Mouse (Mus musculus): ENCODE results near the gene Anapc15. TPM values are rescaled to one million over a fixed set of nuclear protein-coding genes. Genes with fewer than 3 reads are reported as not detected.

Anapc15 gene
- 72.7 and 81.9 TPM in 2 replicates for polyA plus RNA-seq (2015; fragmentation: Nextera tagmentation; extraction: Ambion mirVana)

DNA sequence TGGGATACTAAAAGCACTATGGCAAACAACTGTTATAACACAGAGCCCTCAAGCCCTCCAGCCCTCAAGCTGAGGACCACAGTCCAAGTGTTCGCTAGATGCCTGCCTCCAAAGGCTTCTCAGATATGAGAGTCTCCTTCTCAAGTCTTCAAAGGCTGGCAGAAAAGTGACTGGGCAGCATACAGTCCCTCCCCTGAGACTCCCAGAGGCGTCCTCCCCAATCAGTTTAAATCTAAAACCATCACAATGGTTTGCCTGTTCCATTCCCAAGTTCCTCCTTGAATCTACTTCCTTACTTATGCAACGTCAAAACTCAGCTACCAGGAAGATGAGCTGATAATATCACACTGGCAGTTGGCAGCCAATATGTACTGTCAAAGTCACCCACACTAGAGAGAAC, at the start of gene Anapc15:
Gene Anapc15 (plus strand): TSS at position 301 of the 400 bp plus-strand sequence.
- H3K9ac ChIP-seq: no peak within 1 kb of the TSS
- H3K9me3 ChIP-seq: no peaks in the 10 kb centered on the region
- no peak within 1 kb of the TSS for H3K4me2 ChIP-seq
- ATAC-seq (ENCODE audit: low read depth): no peak
- no peak within 1 kb of the TSS for H3K4me3 ChIP-seq
- no peaks in the 10 kb centered on the region for H3K27me3 ChIP-seq
- H3K4me1 ChIP-seq (replicated peaks): no peaks in the 10 kb centered on the region
- 77% methylated on average over 3 of the region's 3 CpGs for WGBS
- H3K27ac ChIP-seq (replicated peaks): no peak within 1 kb of the TSS
- H3K36me3 ChIP-seq: no peaks in the 10 kb centered on the region

DNA sequence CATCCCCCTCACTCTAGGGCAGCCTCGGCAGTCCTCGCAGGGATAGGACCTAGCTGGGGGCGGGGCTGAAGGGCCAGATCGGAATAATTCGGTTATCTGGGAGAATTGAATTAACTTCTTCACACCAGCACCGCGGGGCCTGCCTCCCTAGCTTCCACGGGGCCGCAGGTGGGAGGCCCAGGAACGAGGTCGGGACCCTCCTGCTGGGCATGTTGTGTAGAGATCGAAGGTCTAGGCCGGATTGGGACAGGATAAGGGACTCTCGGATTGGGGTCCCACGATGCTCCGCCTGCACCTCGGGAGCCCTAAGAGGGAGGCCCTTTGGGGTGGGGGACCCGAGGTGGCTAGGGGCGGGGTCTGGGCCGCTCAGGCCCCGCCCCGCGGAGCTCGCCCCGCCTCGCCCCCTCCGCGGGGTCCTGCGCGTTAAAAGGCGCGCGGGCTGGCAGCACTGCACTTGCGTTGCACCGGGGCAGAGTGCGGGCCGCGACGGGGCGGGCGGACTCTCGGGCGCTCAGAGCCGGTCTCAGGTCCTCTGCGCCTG, 45.6 kb upstream of the Anapc15 start, which contains the start of gene Phox2a:
Gene Phox2a (plus strand): TSS at position 453 of the 541 bp plus-strand sequence.
- Histone ChIP-seq H3K9ac (no peak within 1 kb of the TSS), H3K9me3 (no peaks in the 10 kb centered on the region), H3K4me1 (replicated peaks) (peaks cover 36% of the 10 kb centered on the region), H3K4me2 (peak within 1 kb of the TSS; percentile 51), H3K27ac (replicated peaks) (no peak within 1 kb of the TSS), H3K4me3 (peak within 1 kb of the TSS; percentile 27), H3K36me3 (no peaks in the 10 kb centered on the region), H3K27me3 (peaks cover 79% of the 10 kb centered on the region)
- WGBS: 1% methylated on average over 43 of the region's 45 CpGs
- ATAC-seq (ENCODE audit: low read depth): peak; percentile 25; the same call in 1 of the 2 replicates

DNA sequence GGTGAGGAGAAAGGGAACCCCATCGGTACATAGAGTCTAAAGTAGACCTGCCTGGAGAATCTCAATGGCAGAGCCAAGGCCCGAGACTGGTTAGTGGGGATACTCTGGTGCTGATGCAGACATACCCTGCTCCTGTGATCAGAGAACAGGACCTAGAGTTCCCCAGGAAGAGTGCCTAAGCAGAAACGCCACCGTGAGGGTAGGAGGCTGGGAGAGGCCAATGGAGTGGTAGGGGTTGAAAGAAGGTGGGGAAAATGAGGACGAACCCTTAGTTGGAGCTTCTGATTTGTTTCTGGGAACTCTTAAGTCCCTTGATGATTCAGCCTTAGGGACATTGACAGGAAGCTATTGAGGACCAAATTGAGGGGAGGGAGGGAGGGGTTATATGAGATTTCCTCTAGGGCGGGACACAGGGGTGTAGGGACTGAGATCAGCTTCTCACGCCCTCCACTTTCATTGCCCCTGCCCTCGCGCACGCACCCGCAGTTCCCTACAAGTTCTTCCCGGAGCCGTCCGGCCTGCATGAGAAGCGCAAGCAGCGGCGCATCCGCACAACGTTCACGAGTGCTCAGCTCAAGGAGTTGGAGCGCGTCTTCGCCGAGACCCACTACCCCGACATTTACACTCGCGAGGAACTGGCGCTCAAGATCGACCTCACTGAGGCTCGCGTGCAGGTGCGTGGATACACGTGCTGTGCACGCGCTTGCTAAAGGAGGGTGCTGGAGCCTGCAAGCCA, 43.1 kb upstream of the Anapc15 start:
- peaks cover 42% of the 10 kb centered on the region for H3K4me1 ChIP-seq (replicated peaks)
- H3K27me3 ChIP-seq: peaks cover 82% of the 10 kb centered on the region
- no peaks in the 10 kb centered on the region for H3K9me3 ChIP-seq
- no peak for ATAC-seq (ENCODE audit: low read depth)
- H3K4me3 ChIP-seq: peak overlapping the region; percentile 39
- 0 out of 2 replicates have a peak, but pooled peaks cover 9% of the 10 kb centered on the region for H3K36me3 ChIP-seq
- H3K27ac ChIP-seq (replicated peaks): no peak overlapping the region
- peak overlapping the region; percentile 43; the same call in 1 of the 2 replicates for H3K9ac ChIP-seq
- H3K4me2 ChIP-seq: peak overlapping the region; percentile 65
- WGBS: 2% methylated on average over 35 of the region's 35 CpGs

DNA sequence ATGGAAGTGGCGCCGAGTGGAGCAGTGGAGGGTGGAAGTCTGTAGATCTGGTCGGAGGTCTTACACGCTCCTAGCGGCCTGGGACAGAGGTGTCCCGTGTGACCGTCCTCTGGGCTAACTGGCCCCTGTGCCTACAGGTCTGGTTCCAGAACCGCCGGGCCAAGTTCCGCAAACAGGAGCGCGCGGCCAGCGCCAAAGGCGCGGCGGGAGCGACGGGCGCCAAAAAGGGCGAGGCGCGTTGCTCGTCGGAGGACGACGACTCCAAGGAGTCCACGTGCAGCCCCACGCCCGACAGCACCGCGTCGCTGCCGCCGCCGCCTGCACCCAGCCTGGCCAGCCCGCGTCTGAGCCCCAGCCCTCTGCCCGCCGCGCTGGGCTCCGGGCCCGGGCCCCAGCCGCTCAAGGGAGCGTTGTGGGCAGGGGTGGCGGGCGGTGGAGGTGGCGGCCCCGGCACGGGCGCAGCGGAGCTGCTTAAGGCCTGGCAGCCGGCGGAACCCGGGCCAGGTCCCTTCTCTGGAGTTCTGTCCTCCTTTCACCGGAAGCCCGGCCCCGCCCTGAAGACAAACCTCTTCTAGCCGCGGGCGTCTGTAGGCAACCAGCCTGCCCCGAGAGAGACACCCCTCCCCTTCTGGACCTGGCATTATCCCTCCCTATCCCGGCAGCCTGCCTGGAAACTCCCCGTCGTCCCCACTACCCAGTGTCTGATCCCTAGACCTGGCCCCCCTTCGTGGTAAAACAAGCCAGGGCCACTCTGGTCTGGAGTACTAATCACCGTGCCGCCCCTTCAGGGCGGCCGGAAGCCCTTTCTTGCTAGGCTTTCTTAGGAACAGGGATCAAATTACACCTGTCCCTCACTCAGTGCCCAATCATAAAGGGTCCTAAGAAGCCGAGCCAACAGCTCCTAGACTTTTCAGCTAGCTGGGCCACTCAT, 41.7 kb upstream of the Anapc15 start:
- peak overlapping the region; percentile 39 for H3K4me3 ChIP-seq
- WGBS: under 1% methylated on average over 71 of the region's 71 CpGs
- peak overlapping the region; percentile 54 for H3K9ac ChIP-seq
- peaks cover 42% of the 10 kb centered on the region for H3K4me1 ChIP-seq (replicated peaks)
- peaks cover 23% of the 10 kb centered on the region; the same call in 1 of the 2 replicates for H3K36me3 ChIP-seq
- H3K4me2 ChIP-seq: peak overlapping the region; percentile 65
- ATAC-seq (ENCODE audit: low read depth): peak; percentile 51
- H3K9me3 ChIP-seq: no peaks in the 10 kb centered on the region
- H3K27me3 ChIP-seq: peaks cover 73% of the 10 kb centered on the region
- H3K27ac ChIP-seq (replicated peaks): no peak overlapping the region

DNA sequence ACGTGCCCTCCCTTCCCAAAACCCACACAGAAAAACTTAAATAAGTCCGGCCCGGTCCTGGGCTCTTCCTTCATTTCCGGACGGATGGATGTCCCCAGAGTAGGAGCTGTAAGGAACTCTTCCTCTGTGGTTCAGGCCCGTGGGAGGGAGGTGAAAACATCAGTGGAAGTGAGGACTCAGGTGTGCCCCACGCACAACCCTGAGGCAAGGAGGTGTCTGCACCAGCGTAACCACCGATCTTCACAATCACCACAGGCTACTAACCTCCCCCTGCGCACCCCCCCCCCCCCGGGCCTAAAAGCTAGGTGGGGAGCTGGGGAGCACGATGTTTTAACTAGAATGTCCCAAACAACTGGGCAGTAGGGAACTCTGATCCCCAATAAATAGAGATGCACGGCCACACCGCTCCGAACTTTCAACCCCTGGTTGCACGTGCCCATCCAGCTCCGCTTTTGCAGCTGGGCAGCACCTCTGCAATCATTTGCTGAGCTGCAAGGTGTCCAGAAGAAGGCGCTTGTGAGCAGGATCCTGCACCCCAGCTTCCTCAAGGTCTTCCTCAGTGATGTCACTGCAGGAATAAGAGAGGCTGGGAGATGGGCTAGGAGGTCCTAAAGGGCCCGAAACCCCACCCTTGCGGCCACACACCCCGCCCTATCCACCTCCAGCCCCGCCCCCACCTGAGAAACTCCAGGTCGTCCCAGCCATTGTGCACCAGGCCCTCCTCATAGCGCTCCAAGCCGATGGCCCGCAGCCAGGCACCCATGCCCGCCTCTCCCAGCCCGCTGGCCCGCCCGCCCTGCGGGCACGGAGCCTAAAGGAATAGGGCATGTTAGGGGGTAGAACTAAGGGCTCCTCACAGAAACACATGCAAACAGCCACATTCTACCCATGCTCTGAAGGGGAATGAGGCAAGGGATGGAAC, 40.4 kb upstream of the Anapc15 start:
- no peak overlapping the region for H3K27ac ChIP-seq (replicated peaks)
- H3K9ac ChIP-seq: no peak overlapping the region
- H3K36me3 ChIP-seq: peaks cover 34% of the 10 kb centered on the region
- H3K9me3 ChIP-seq: no peaks in the 10 kb centered on the region
- ATAC-seq (ENCODE audit: low read depth): peak; percentile 15; the same call in 1 of the 2 replicates
- 0 out of 2 replicates have a peak overlapping the region, but pooled peaks have one; percentile 11 for H3K4me2 ChIP-seq
- peaks cover 33% of the 10 kb centered on the region for H3K4me1 ChIP-seq (replicated peaks)
- H3K4me3 ChIP-seq: no peak overlapping the region
- 24% methylated on average over 31 of the region's 32 CpGs for WGBS
- peaks cover 60% of the 10 kb centered on the region for H3K27me3 ChIP-seq

DNA sequence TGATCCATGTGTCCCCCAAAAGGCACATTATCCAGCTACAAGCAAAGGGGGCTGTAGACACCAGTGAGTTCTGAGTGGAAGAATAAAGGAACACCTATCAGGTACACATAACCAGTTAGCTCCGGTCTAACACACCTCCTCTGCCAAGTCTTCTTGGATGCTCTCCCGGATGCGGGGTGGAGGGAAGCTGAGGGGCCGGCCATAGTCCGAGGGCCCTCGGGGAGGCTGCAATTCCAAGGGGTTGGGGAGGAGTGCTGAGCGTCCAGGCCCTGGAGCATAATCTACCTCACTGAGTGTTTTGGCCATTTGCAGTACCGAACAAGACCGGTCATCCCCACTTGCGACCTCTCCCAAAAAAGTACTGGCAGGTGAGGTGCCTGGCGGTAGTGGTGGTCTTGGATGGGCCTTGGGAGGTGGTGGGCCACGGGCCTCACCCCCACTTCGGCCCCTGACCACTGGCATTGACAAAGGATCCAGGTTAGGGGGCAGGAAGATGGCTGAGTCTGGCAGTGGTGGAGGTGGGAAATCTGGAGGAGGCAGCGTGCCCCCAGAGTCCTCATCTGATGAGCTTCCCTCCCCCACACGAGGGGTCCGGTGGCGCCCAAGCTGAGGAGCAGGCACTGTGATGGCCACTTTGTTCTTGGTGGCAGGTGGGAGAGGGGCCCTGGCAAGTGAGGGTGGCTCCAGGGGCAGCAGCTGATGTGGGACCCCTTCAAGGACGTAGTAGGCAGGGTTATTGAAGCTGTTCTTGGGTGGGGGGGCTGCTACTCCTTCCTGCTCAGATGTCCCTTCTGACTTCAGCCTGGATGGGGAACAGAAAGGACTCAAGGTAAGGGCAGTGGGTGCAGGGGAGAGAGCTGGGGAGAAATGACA, 39.5 kb upstream of the Anapc15 start:
- no peak for ATAC-seq (ENCODE audit: low read depth)
- Histone ChIP-seq H3K27me3 (peaks cover 51% of the 10 kb centered on the region), H3K36me3 (peaks cover 43% of the 10 kb centered on the region), H3K4me1 (replicated peaks) (peaks cover 28% of the 10 kb centered on the region), H3K4me3 (no peak overlapping the region), H3K9ac (no peak overlapping the region), H3K4me2 (no peak overlapping the region), H3K9me3 (no peaks in the 10 kb centered on the region), H3K27ac (replicated peaks) (no peak overlapping the region)
- 85% methylated on average over 18 of the region's 18 CpGs for WGBS

DNA sequence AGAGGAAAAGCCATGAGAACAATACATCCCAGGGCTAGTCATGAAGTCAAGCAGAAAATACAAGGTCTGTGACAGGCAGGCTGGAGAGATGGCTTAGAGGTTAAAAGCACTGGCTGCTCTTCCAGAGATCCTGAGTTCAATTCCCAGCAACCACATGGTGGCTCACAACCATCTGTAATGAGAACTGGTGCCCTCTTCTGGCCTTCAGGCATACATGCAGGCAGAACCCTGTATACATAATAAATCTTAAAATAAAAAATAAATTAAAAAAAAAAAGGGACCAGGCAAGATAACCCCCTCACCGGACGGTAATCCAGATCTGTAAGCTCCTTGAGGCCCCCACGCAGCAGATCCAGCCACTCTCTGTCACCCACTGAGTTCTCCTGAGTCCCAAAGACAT, 33.1 kb upstream of the Anapc15 start:
- no peak for ATAC-seq (ENCODE audit: low read depth)
- Histone ChIP-seq H3K4me1 (replicated peaks) (peaks cover 22% of the 10 kb centered on the region), H3K9me3 (no peaks in the 10 kb centered on the region), H3K36me3 (peaks cover 67% of the 10 kb centered on the region), H3K9ac (no peak overlapping the region), H3K27me3 (no peaks in the 10 kb centered on the region), H3K27ac (replicated peaks) (no peak overlapping the region), H3K4me3 (no peak overlapping the region), H3K4me2 (no peak overlapping the region)
- 95% methylated on average over 3 of the region's 3 CpGs for WGBS

DNA sequence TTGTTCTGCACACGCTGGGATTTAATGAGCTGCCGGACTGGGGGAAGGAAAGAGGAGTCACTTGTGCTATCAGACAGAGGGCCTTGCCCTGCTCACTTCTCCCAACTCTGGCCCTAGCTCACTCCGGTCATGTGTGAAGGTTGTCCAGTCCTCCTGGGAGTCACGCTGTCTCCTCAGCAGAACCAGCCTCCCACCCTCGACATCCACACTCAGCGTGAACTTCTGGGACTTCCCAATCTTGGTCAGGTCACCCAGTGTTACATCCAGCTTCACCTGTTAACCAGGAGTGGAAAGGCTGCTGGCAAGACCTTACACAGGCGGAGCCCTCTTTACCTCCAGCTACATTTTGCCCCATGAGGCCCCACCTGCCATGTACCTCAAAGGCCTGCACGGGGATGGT, 32.1 kb upstream of the Anapc15 start:
- Histone ChIP-seq H3K4me3 (no peak overlapping the region), H3K36me3 (peaks cover 57% of the 10 kb centered on the region), H3K9me3 (no peaks in the 10 kb centered on the region), H3K27ac (replicated peaks) (no peak overlapping the region), H3K9ac (no peak overlapping the region), H3K27me3 (no peaks in the 10 kb centered on the region), H3K4me1 (replicated peaks) (peaks cover 33% of the 10 kb centered on the region), H3K4me2 (no peak overlapping the region)
- ATAC-seq (ENCODE audit: low read depth): no peak
- WGBS: 92% methylated on average over 8 of the region's 8 CpGs

DNA sequence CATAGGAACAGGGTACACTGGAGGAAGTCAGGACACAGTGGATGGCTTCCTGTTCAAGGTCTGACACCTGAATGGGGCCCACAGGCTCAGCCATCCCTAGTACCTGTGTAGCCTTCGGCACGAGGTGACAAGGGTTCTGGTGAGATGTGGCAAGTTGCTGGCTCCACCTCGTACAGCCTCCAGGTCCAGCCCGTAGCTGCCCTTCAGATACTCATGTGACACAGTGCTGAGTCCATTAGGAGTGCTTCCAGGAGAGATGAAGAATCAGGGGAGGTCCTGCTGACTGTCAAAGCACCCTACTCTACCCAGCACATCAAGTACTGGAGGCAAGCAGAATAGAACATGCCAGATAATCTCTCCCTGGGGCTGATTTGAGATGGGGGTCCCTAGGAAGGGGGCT, 31.1 kb upstream of the Anapc15 start:
- no peak overlapping the region for H3K4me3 ChIP-seq
- H3K4me2 ChIP-seq: no peak overlapping the region
- H3K27me3 ChIP-seq: no peaks in the 10 kb centered on the region
- no peak overlapping the region for H3K27ac ChIP-seq (replicated peaks)
- no peak overlapping the region for H3K9ac ChIP-seq
- peaks cover 42% of the 10 kb centered on the region for H3K4me1 ChIP-seq (replicated peaks)
- WGBS: 96% methylated on average over 4 of the region's 4 CpGs
- no peak for ATAC-seq (ENCODE audit: low read depth)
- no peaks in the 10 kb centered on the region for H3K9me3 ChIP-seq
- peaks cover 48% of the 10 kb centered on the region for H3K36me3 ChIP-seq

DNA sequence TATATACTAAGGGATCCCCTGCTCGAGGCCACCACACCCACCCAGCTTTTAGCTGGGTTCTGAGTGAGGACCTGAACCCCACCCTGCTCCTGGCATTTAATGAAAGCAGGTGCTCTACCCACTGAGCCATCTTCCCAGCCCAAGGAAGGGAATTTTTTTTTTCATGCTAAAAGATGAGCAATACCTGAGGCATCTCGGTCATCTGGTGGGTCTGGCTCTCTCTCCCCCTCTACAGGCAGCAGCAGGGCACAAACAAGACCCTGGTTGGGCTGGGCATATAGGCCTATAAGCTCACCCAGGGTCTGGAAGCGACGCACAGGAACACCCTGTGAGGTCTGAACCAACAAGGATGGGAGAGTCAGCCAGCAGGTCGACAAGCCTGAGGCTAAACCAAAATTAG, 30.2 kb upstream of the Anapc15 start:
- Histone ChIP-seq H3K27ac (replicated peaks) (no peak overlapping the region), H3K36me3 (peaks cover 38% of the 10 kb centered on the region)
- 73% methylated on average over 5 of the region's 5 CpGs for WGBS

More for the DNA sequence above, 30.2 kb upstream of the Anapc15 start:
- Histone ChIP-seq H3K27me3 (no peaks in the 10 kb centered on the region), H3K4me2 (no peak overlapping the region), H3K9me3 (no peaks in the 10 kb centered on the region), H3K4me3 (no peak overlapping the region), H3K9ac (no peak overlapping the region), H3K4me1 (replicated peaks) (peaks cover 47% of the 10 kb centered on the region)
- ATAC-seq (ENCODE audit: low read depth): no peak

Measured in neural tube, embryonic 13.5 days (tissue).